Mouse (Mus musculus): ENCODE measurements at regions not wholly inside any gene's neighbourhood (a gene's known extent, or its start where the extent isn't known, plus 50 kb on each side); places are given as distances from the start of the nearest gene placed in this dataset.

- H3K27me3 ChIP-seq (ENCODE audit: insufficient read depth, low read length) = no peaks in the 10 kb centered on the region
- H3K4me3 ChIP-seq (replicated peaks; ENCODE audit: low read length) = no peak overlapping the region
Observed at GRCm38 (mm10) chr3:66537106-66537893, 240.7 kb upstream of the Veph1 start.

GRCm38 (mm10) chr3:66536673-66537072, 240.0 kb upstream of the Veph1 start:
- Histone ChIP-seq H3K4me3 (replicated peaks; ENCODE audit: low read length) (no peak overlapping the region), H3K36me3 (ENCODE audit: insufficient read depth, low read length) (no peaks in the 10 kb centered on the region), H3K27me3 (ENCODE audit: insufficient read depth, low read length) (no peaks in the 10 kb centered on the region), H3K4me1 (replicated peaks; ENCODE audit: low read depth, low read length) (no peaks in the 10 kb centered on the region), H3K9me3 (ENCODE audit: low read length) (no peaks in the 10 kb centered on the region)
- TF ChIP-seq POU5F1 (IDR thresholded peaks at IDR 0.05; ENCODE audit: borderline replicate concordance, low read length) (no peak), CTCF (conservative IDR thresholded peaks at IDR 0.05; ENCODE audit: low read length) (no peak), NANOG (IDR thresholded peaks at IDR 0.05; ENCODE audit: borderline replicate concordance, low read length) (no peak)

More at GRCm38 (mm10) chr3:66537106-66537893, 240.7 kb upstream of the Veph1 start:
- Histone ChIP-seq H3K36me3 (ENCODE audit: insufficient read depth, low read length) (no peaks in the 10 kb centered on the region), H3K4me1 (replicated peaks; ENCODE audit: low read depth, low read length) (no peaks in the 10 kb centered on the region), H3K9me3 (ENCODE audit: low read length) (no peaks in the 10 kb centered on the region)
- TF ChIP-seq POU5F1 (IDR thresholded peaks at IDR 0.05; ENCODE audit: borderline replicate concordance, low read length) (no peak), CTCF (conservative IDR thresholded peaks at IDR 0.05; ENCODE audit: low read length) (no peak), NANOG (IDR thresholded peaks at IDR 0.05; ENCODE audit: borderline replicate concordance, low read length) (no peak)

- Histone ChIP-seq H3K27me3 (ENCODE audit: insufficient read depth, low read length) (no peaks in the 10 kb centered on the region), H3K36me3 (ENCODE audit: insufficient read depth, low read length) (no peaks in the 10 kb centered on the region), H3K4me1 (replicated peaks; ENCODE audit: low read depth, low read length) (no peaks in the 10 kb centered on the region), H3K9me3 (ENCODE audit: low read length) (no peaks in the 10 kb centered on the region), H3K4me3 (replicated peaks; ENCODE audit: low read length) (no peak overlapping the region)
- TF ChIP-seq CTCF (conservative IDR thresholded peaks at IDR 0.05; ENCODE audit: low read length) = no peak
- TF ChIP-seq NANOG (IDR thresholded peaks at IDR 0.05; ENCODE audit: borderline replicate concordance, low read length) = no peak
- TF ChIP-seq POU5F1 (IDR thresholded peaks at IDR 0.05; ENCODE audit: borderline replicate concordance, low read length) = no peak
Observed at GRCm38 (mm10) chr3:66535786-66536529, 239.3 kb upstream of the Veph1 start.

GRCm38 (mm10) chr3:66519925-66520324, 223.3 kb upstream of the Veph1 start:
- no peaks in the 10 kb centered on the region for H3K4me1 ChIP-seq (replicated peaks; ENCODE audit: low read depth, low read length)
- H3K27me3 ChIP-seq (ENCODE audit: insufficient read depth, low read length) = no peaks in the 10 kb centered on the region
- H3K4me3 ChIP-seq (replicated peaks; ENCODE audit: low read length) = no peak overlapping the region
- no peak for TF ChIP-seq POU5F1 (IDR thresholded peaks at IDR 0.05; ENCODE audit: borderline replicate concordance, low read length)
- TF ChIP-seq NANOG (IDR thresholded peaks at IDR 0.05; ENCODE audit: borderline replicate concordance, low read length) = no peak
- TF ChIP-seq CTCF (conservative IDR thresholded peaks at IDR 0.05; ENCODE audit: low read length) = no peak
- no peaks in the 10 kb centered on the region for H3K36me3 ChIP-seq (ENCODE audit: insufficient read depth, low read length)
- no peaks in the 10 kb centered on the region for H3K9me3 ChIP-seq (ENCODE audit: low read length)

- no peaks in the 10 kb centered on the region for H3K36me3 ChIP-seq (ENCODE audit: insufficient read depth, low read length)
- H3K4me1 ChIP-seq (replicated peaks; ENCODE audit: low read depth, low read length) = no peaks in the 10 kb centered on the region
- H3K9me3 ChIP-seq (ENCODE audit: low read length) = no peaks in the 10 kb centered on the region
- H3K27me3 ChIP-seq (ENCODE audit: insufficient read depth, low read length) = no peaks in the 10 kb centered on the region
- TF ChIP-seq NANOG (IDR thresholded peaks at IDR 0.05; ENCODE audit: borderline replicate concordance, low read length) (no peak), POU5F1 (IDR thresholded peaks at IDR 0.05; ENCODE audit: borderline replicate concordance, low read length) (no peak), CTCF (conservative IDR thresholded peaks at IDR 0.05; ENCODE audit: low read length) (no peak)
- no peak overlapping the region for H3K4me3 ChIP-seq (replicated peaks; ENCODE audit: low read length)
Observed at GRCm38 (mm10) chr3:66518289-66518688, 221.7 kb upstream of the Veph1 start.

- TF ChIP-seq POU5F1 (IDR thresholded peaks at IDR 0.05; ENCODE audit: borderline replicate concordance, low read length) = no peak
- H3K4me3 ChIP-seq (replicated peaks; ENCODE audit: low read length) = no peak overlapping the region
- H3K27me3 ChIP-seq (ENCODE audit: insufficient read depth, low read length) = no peaks in the 10 kb centered on the region
- H3K9me3 ChIP-seq (ENCODE audit: low read length) = no peaks in the 10 kb centered on the region
- H3K36me3 ChIP-seq (ENCODE audit: insufficient read depth, low read length) = no peaks in the 10 kb centered on the region
- no peaks in the 10 kb centered on the region for H3K4me1 ChIP-seq (replicated peaks; ENCODE audit: low read depth, low read length)
Observed at GRCm38 (mm10) chr3:66515773-66516406, 219.3 kb upstream of the Veph1 start.

- Histone ChIP-seq H3K9me3 (ENCODE audit: low read length) (no peaks in the 10 kb centered on the region), H3K4me1 (replicated peaks; ENCODE audit: low read depth, low read length) (no peaks in the 10 kb centered on the region), H3K36me3 (ENCODE audit: insufficient read depth, low read length) (no peaks in the 10 kb centered on the region), H3K4me3 (replicated peaks; ENCODE audit: low read length) (no peak overlapping the region), H3K27me3 (ENCODE audit: insufficient read depth, low read length) (no peaks in the 10 kb centered on the region)
- TF ChIP-seq NANOG (IDR thresholded peaks at IDR 0.05; ENCODE audit: borderline replicate concordance, low read length) (no peak), CTCF (conservative IDR thresholded peaks at IDR 0.05; ENCODE audit: low read length) (no peak), POU5F1 (IDR thresholded peaks at IDR 0.05; ENCODE audit: borderline replicate concordance, low read length) (no peak)
Observed at GRCm38 (mm10) chr3:66514587-66514986, 217.9 kb upstream of the Veph1 start.

GRCm38 (mm10) chr3:66512408-66512807, 215.8 kb upstream of the Veph1 start:
- Histone ChIP-seq H3K27me3 (ENCODE audit: insufficient read depth, low read length) (no peaks in the 10 kb centered on the region), H3K4me1 (replicated peaks; ENCODE audit: low read depth, low read length) (no peaks in the 10 kb centered on the region), H3K4me3 (replicated peaks; ENCODE audit: low read length) (no peak overlapping the region), H3K9me3 (ENCODE audit: low read length) (no peaks in the 10 kb centered on the region), H3K36me3 (ENCODE audit: insufficient read depth, low read length) (no peaks in the 10 kb centered on the region)
- TF ChIP-seq CTCF (conservative IDR thresholded peaks at IDR 0.05; ENCODE audit: low read length) = no peak
- TF ChIP-seq NANOG (IDR thresholded peaks at IDR 0.05; ENCODE audit: borderline replicate concordance, low read length) = no peak
- no peak for TF ChIP-seq POU5F1 (IDR thresholded peaks at IDR 0.05; ENCODE audit: borderline replicate concordance, low read length)

Data from E14TG2a.4 (cell line).